Mouse (Mus musculus) testis, adult 2 months (tissue): ENCODE results near the gene Lgals12.

ENCODE experiments used
- CTCF ChIP-seq: fragments of 200-500 bp; IDR thresholded peaks from 2 replicates; pipeline ENCODE4 v1.5.1; 2012; ENCODE audit warnings: low read depth, mild to moderate bottlenecking, inconsistent platforms, low read length, moderate library complexity; ENCODE audit not compliant: control insufficient read depth, insufficient read depth, insufficient replicate concordance
- POLR2A ChIP-seq: fragments of 200-500 bp; IDR thresholded peaks from 2 replicates; pipeline ENCODE4 v1.6.1; 2012; ENCODE audit warnings: low read depth, mild to moderate bottlenecking, inconsistent platforms, low read length, moderate library complexity; ENCODE audit not compliant: control insufficient read depth

DNA sequence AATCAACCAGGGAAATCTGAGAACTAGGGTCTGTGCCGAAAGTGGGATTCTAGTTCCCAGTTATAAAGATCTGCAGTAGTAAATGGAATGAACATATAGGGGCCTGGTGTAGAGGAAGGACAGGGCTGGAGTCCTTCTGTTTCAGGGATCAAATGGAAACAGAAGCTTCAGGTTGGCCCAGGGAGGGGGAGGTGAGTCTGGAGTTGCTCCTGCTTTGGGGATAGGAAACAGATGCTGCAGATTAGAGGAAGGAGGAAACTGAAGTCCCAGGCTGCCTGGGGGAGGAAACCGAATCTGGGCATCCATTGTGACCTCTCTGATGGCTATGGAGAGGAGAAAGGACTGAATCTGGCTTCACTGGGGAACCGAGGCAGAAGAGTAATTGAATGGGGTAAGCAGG, 38.6 kb downstream of the Lgals12 start:
- TF ChIP-seq CTCF (no peak), POLR2A (no peak)
